Mouse (Mus musculus): ENCODE data around the gene Hlf.

DNA sequence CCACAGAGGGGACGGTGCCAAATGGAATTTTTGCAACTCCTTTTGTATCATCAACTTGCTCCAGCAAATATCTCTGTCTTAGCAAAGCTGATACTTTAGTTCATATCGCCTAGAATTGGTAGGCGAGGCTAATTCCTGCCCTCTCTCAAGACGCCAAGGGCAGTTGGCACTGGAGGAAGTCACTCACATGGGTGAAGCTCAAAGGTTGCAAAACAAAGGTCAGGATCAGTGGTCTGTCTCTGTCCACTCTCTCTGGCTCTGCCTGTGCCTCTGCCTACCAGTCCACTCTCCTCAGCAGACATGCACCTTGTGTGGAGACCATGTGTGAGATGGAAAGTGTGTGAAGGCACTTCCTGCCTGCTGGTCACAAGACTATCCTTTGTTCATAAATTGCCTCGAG lies 48.4 kb downstream of the Hlf start:
- TF ChIP-seq CTCF (IDR thresholded peaks at IDR 0.05; ENCODE audit: extremely low read depth, insufficient read depth, low read length): no peak
- no peak for TF ChIP-seq POLR2A (IDR thresholded peaks at IDR 0.05; ENCODE audit: extremely low read depth, insufficient read depth, low read length)
